Mouse (Mus musculus): ENCODE measurements at regions not wholly inside any gene's neighbourhood (a gene's known extent, or its start where the extent isn't known, plus 50 kb on each side); places are given as distances from the start of the nearest gene placed in this dataset.
A peak's percentile ranks its signal among the peaks of the same experiment; 100 is the strongest.

DNA sequence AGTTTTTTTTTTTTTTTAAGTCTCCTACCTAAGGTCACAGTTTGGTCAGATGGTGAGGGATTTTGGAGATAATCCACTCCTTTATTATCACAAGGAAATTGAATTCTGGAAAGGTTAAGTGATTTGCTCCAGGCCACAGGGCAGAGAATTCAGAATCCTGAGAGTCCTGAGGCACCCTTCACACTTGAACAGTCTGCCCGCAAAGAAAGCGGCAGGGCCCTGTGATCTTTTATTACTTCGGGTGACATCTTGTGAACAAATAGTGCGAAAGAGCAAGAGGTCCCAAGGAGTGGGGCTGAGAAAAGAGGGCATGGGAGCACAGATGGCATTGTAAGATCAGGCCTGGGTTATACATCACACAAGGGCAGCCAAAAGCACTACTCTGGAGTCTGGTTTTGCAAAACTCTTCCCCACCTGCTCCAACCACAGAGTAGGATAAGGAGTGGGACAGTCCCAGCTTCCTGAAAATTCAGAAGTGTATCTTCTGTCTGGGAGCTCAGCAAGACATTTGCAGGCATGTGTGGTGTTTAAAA lies 150.5 kb upstream of the Wdr11 start:
- DNase-seq (ENCODE audit: low spot score in 2 of 2), result no peak

GRCm38 (mm10) chr7:129469496-129469895 lies 122.2 kb upstream of the Wdr11 start:
- DNase-seq (ENCODE audit: low spot score in 2 of 2), result no peak

DNA sequence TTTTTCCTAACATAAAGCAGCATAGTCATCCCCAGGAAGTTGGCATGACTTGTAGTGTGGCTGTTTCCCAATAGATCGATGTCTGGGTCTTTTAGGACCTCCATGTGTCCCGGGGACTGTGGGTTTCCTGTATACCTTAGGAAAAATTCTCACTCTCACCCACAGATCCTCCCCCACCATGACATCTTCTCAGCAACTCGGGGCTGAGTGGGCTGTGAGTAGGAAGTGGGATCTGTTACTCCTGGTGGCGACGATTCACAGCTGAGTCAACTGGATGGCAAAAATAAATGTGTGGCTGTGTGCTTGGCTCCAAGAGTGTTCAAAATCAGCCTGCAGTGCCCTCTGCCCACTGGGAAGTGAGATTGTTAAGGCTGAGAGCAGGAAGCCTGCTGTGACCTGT lies 107.9 kb upstream of the Wdr11 start:
- DNase-seq (ENCODE audit: low spot score in 2 of 2), result peak in 1 of 2 experiments; percentile 18

GRCm38 (mm10) chr7:129506894-129507293 lies 84.8 kb upstream of the Wdr11 start:
- DNase-seq (ENCODE audit: low spot score in 2 of 2), result peak in 1 of 2 experiments; percentile 59

GRCm38 (mm10) chr7:129509631-129510132 lies 82.0 kb upstream of the Wdr11 start:
- DNase-seq (ENCODE audit: low spot score in 2 of 2), result no peak

DNA sequence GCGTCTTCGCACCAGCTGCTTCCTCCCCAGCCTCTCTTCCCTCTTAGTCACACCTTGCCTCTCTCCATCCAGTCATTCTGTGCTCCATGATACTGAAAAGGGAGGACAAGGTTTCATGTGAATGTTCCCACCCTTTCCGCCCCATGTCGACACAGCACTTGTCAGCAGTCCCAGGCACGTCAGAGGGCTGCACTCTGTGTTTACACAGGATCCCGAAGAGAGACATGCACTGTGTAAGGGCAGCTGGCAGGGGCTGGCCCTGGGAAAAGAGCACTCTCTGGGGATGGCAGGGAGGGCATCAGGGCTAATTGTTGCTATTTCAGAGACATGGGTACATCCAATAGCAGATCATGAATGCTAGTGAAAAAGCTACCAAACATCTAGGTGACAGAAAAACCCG lies 77.0 kb upstream of the Wdr11 start:
- no peak for DNase-seq (ENCODE audit: low spot score in 2 of 2)

DNA sequence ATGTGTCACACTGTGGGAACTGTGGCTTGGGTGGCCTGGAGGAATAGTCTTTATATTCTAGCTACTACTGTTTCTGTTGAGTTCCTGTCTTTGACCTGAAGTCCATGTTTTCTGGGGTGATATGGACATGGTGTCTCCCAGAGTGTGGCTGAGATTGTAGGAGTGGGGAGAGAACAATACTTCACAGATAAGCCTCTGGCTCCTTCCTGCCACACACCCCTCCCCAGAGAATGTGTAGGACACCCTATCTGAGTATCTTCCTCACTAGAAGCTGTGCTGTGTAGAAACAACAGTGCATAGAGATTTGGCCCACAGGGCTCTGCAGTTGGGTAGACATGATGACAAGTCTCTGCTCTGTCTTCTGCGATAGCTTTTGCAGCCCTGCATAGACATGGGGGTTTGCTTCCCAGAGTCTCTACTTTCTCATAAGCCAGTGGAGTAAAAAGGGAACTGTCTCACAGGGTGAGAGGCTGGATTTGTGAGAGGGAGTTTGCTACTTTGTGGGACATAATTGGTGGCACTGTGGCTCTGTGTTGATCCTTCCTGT lies 67.2 kb upstream of the Wdr11 start:
- DNase-seq (ENCODE audit: low spot score in 2 of 2), result no peak

DNA sequence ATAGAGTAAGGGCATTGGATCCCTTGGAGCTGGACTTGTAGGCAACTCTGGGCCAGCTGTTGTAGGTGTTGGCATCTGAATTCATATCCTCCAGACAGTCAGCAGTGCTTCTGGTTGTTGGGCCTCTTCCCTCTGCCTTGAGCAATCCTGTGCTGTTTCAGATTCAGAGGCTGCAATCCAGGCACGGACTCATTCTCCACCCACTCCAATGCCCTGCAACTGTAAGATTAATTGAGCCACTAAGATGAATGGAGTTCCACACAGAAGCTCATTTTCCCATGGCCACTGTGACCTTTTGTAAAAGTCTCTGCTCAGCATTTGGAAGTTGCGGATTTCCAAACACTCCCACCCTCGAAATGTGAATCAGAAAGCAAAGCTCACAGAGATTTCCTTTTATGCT lies 65.7 kb upstream of the Wdr11 start:
- no peak for DNase-seq (ENCODE audit: low spot score in 2 of 2)

GRCm38 (mm10) chr7:129528263-129528662 lies 63.4 kb upstream of the Wdr11 start:
- no peak for DNase-seq (ENCODE audit: low spot score in 2 of 2)

DNA sequence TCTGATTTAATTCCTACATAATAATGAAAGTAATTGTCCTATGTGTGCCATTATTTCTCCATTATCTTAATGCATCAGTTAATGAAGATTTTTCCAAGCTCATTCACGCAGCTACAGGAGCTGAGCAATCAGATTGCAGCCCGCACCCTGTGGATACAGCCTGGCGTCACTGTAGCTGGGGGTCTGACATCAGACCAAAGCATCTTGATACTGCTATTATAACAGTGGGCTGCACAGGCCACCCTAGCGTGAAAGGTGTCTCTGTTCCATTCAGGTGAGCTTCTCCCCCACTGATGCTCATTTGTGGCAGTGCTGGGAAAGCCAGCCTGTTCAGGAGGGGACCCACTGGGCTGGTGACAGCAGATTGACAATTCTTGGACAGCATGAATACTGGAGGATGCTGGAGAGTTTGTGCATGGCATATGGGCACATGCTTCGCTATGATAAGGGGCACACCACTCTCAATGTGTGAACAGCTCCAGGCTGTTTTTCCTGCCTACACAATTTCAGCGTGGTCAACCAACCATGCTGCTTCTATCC lies 58.2 kb upstream of the Wdr11 start:
- DNase-seq (ENCODE audit: low spot score in 2 of 2), result peak; percentile 21 to 39
